Mouse (Mus musculus): Measurements from ENCODE around the gene Mrps12. TPM values are rescaled to one million over a fixed set of nuclear protein-coding genes. Genes with fewer than 3 reads are reported as not detected.
A peak's percentile ranks its signal among the peaks of the same experiment; 100 is the strongest.
"Not testable (repeated sequence)": the region's sequence is repeated elsewhere in the genome, so short reads cannot be mapped to it uniquely, and the experiment has no call there.

Gene Mrps12
- total RNA-seq, 2 experiments from 2014 or later, result 60.3 to 67.4 TPM

GRCm38 (mm10) chr7:28717726-28718125, 23.9 kb downstream of the Mrps12 start:
- no peak for DNase-seq (ENCODE audit: low spot score in 2 of 2)
- intact Hi-C loops (cut with DNase I), result no loop called here

GRCm38 (mm10) chr7:28716590-28717281, 24.9 kb downstream of the Mrps12 start, which contains the start of gene Fbxo17:
Fbxo17 (plus strand) TSS chr7:28716804.
- no peak for DNase-seq (ENCODE audit: low spot score in 2 of 2)
- intact Hi-C loops (cut with DNase I), result no loop called here

GRCm38 (mm10) chr7:28715598-28715997, 26.0 kb downstream of the Mrps12 start:
- intact Hi-C loops (cut with DNase I), result no loop called here
- DNase-seq (ENCODE audit: low spot score in 2 of 2), result no peak

- intact Hi-C loops (cut with DNase I), result no loop called here
Measured at GRCm38 (mm10) chr7:28714667-28715066, 27.0 kb downstream of the Mrps12 start.

GRCm38 (mm10) chr7:28710962-28711361, 30.7 kb downstream of the Mrps12 start:
- DNase-seq (ENCODE audit: low spot score in 2 of 2), result no peak
- intact Hi-C loops (cut with DNase I), result no loop called here

More at GRCm38 (mm10) chr7:28714667-28715066, 27.0 kb downstream of the Mrps12 start:
- peak; percentile 31 to 86 for DNase-seq (ENCODE audit: low spot score in 2 of 2)

GRCm38 (mm10) chr7:28709454-28709853, 32.2 kb downstream of the Mrps12 start:
- DNase-seq (ENCODE audit: low spot score in 2 of 2), result no peak
- intact Hi-C loops (cut with DNase I), result no loop called here

GRCm38 (mm10) chr7:28702601-28703143, 38.9 kb downstream of the Mrps12 start:
- intact Hi-C loops (cut with DNase I), result no loop called here
- DNase-seq (ENCODE audit: low spot score in 2 of 2), result no peak

GRCm38 (mm10) chr7:28701306-28701705, 40.3 kb downstream of the Mrps12 start:
- intact Hi-C loops (cut with DNase I); DNase-seq (ENCODE audit: low spot score in 2 of 2): not testable (repeated sequence)

- intact Hi-C loops (cut with DNase I), result no loop called here
- no peak for DNase-seq (ENCODE audit: low spot score in 2 of 2)
Measured at GRCm38 (mm10) chr7:28700269-28700668, 41.4 kb downstream of the Mrps12 start.

GRCm38 (mm10) chr7:28697277-28697676, 44.3 kb downstream of the Mrps12 start:
- no peak for DNase-seq (ENCODE audit: low spot score in 2 of 2)
- intact Hi-C loops (cut with DNase I), result no loop called here

- no peak for DNase-seq (ENCODE audit: low spot score in 2 of 2)
- intact Hi-C loops (cut with DNase I), result no loop called here
Measured at GRCm38 (mm10) chr7:28694966-28695511, 46.6 kb downstream of the Mrps12 start.

- DNase-seq (ENCODE audit: low spot score in 2 of 2), result no peak
- intact Hi-C loops (cut with DNase I), result no loop called here
Measured at GRCm38 (mm10) chr7:28694423-28694822, 47.2 kb downstream of the Mrps12 start.

GRCm38 (mm10) chr7:28693321-28693966, 48.2 kb downstream of the Mrps12 start:
- intact Hi-C loops (cut with DNase I), result no loop called here
- peak; percentile 78 to 94 for DNase-seq (ENCODE audit: low spot score in 2 of 2)

GRCm38 (mm10) chr7:28692545-28693320, 48.9 kb downstream of the Mrps12 start, which contains the start of gene Fbxo27:
Fbxo27 (plus strand) TSS chr7:28692849.
- intact Hi-C loops (cut with DNase I), result no loop called here
- DNase-seq (ENCODE audit: low spot score in 2 of 2), result peak; percentile 46 to 63

GRCm38 (mm10) chr7:28691075-28691474, 50.5 kb downstream of the Mrps12 start:
- intact Hi-C loops (cut with DNase I), result no loop called here
- no peak for DNase-seq (ENCODE audit: low spot score in 2 of 2)

Other genes with a start within 250 kb of the Mrps12 start
- not detected for gene Ifnl2, start 231.4 kb downstream of the Mrps12 start, total RNA-seq (2021)
- not detected for gene Ifnl3, start 219.0 kb downstream of the Mrps12 start, total RNA-seq (2021)
- not detected for gene Sycn, start 200.9 kb downstream of the Mrps12 start, total RNA-seq (2021)
- under 1 TPM; 0.46 to 0.50 TPM for gene Nccrp1, start 194.6 kb downstream of the Mrps12 start, total RNA-seq (2021)
- 10 to 100 TPM; 65.2 to 68.7 TPM for gene Samd4b, start 143.7 kb downstream of the Mrps12 start, total RNA-seq (2021)
- 1 to 10 TPM; 8.1 to 8.3 TPM for gene Pak4, start 143.6 kb downstream of the Mrps12 start, total RNA-seq (2021)
- 1 to 10 TPM; 1.1 to 1.6 TPM for gene Acp7, start 110.5 kb downstream of the Mrps12 start, total RNA-seq (2021)
- gene Fbxo27, start 49.0 kb downstream of the Mrps12 start, total RNA-seq (2021), result 10 to 100 TPM; 21.6 to 21.8 TPM
- gene Fbxo17, start 25.0 kb downstream of the Mrps12 start, total RNA-seq (2021), result 1 to 10 TPM in 1 of 2 experiments, under 1 TPM in 1; 0.76 to 1.3 TPM
- 10 to 100 TPM; 13.1 to 14.4 TPM for gene Sars2, start 172 bp upstream of the Mrps12 start, total RNA-seq (2021)
- 1 to 10 TPM in 1 of 2 experiments, under 1 TPM in 1; 0.92 to 1.2 TPM for gene Ccer2, start 14.4 kb upstream of the Mrps12 start, total RNA-seq (2021)
- 100 to 1,000 TPM; 151 to 166 TPM for gene Sirt2, start 24.9 kb upstream of the Mrps12 start, total RNA-seq (2021)
- gene Nfkbib, start 25.7 kb upstream of the Mrps12 start, total RNA-seq (2021), result 10 to 100 TPM; 34.2 to 37.7 TPM
- 1 to 10 TPM; 2.4 to 2.9 TPM for gene Rinl, start 47.1 kb upstream of the Mrps12 start, total RNA-seq (2021)
- 100 to 1,000 TPM; 375 to 411 TPM for gene Hnrnpl, start 66.7 kb upstream of the Mrps12 start, total RNA-seq (2021)
- 10 to 100 TPM; 41.5 to 46.6 TPM for gene Ech1, start 83.4 kb upstream of the Mrps12 start, total RNA-seq (2021)
- gene Lgals4, start 92.0 kb upstream of the Mrps12 start, total RNA-seq (2021), result 1 to 10 TPM; 2.2 to 2.7 TPM
- gene Lgals7, start 122.0 kb upstream of the Mrps12 start, total RNA-seq (2021), result under 1 TPM in 1 of 2 experiments, not detected in 1; 0.50 TPM
- gene Capn12, start 139.6 kb upstream of the Mrps12 start, total RNA-seq (2021), result under 1 TPM; 0.32 to 0.66 TPM
- gene Actn4, start 220.5 kb upstream of the Mrps12 start, total RNA-seq (2021), result 100 to 1,000 TPM; 190 to 202 TPM
- gene Eif3k, start 240.0 kb upstream of the Mrps12 start, total RNA-seq (2021), result 100 to 1,000 TPM; 175 to 185 TPM
- 1 to 10 TPM; 1.7 to 1.8 TPM for gene Map4k1, start 240.2 kb upstream of the Mrps12 start, total RNA-seq (2021)